Mouse (Mus musculus): Measurements from ENCODE around the gene Eya2.

The Eya2 gene

DNA sequence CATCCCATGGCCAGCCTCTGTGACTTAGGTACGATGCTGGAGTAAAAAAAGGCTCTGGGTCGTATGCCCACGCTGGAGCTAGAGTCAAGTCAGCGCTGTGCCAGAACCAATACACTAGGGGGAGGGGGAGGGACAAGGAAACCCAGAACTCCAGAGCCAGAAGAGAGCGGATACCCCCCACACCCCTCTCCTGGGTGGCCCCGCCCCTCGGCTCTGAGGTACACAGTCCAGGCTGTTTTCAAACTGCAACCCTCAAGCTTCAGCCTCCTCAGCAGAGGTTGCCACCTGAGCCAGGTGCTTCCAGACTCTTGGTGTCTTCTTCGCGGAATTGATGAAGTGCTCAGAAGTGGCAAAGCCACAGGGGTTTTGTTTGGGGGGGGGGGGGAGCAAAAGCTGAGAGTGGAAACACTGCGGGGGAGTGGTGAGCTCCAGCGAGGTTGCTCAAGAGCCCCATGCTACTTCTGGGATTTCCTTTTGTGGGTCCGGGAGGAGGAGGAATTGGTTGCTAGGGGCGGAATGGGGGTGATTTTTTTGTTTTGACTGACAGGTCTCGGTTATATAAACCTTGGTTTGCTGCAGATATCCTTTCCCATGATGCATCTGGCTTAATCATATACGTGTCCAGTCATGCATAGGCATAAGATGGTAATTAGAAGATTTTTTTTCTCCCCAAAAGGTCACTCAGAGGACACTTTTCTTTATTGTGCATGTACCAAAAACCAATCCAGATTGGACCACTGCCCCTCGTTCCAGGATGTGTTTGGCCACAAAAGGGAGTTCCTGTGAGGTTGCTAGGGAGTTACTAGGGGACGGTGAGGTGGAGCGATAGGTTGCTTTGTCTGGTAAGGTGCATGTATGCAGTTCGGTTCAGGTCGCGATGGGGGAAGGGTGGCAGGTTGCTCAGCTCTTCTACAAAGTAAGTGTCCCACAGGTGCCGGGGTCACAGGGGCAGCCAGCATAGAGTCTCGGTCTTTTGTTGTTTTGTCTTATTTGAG is 122.6 kb downstream of the Eya2 start:
- DNase-seq (ENCODE audit: low read depth) = peak; percentile 6

DNA sequence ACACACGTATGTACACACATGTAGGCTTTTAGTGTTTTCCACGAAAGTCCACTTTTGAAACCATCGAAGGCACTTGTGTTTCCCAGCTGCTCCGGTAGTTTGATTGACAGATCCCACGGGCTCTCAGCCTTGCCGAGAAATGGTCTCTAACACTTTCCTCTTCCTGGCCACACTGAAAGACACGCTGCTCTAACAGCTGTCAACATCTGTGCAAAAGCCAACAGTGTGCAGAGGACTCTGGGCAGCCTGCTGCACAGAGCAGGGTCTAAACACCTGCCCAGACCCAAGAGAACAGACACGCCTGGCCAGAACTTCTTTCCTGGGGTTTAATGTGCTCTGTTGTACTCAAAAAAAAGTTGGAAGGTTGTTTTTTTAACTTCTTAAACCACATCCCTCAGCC is 124.5 kb downstream of the Eya2 start:
- DNase-seq (ENCODE audit: low read depth) = no peak

DNA sequence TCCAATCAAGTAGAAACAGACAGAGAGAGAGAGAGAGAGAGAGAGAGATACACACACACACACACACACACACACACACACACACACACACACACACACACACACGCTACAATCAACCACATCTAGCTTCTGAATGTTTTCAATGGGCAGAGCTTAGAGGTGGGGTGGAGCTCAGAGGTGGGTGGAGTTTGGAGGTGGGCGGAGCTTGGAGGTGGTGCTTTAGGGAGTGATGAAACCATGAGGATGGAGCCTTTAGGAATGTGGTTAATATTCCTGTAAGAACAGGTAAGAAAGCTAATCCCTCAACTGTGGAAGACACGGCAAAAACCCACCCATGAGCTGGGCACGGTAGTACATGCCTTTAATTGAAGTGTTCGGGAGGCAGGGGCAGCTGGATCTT is 127.1 kb downstream of the Eya2 start:
- peak; percentile 31 for DNase-seq (ENCODE audit: low read depth)

DNA sequence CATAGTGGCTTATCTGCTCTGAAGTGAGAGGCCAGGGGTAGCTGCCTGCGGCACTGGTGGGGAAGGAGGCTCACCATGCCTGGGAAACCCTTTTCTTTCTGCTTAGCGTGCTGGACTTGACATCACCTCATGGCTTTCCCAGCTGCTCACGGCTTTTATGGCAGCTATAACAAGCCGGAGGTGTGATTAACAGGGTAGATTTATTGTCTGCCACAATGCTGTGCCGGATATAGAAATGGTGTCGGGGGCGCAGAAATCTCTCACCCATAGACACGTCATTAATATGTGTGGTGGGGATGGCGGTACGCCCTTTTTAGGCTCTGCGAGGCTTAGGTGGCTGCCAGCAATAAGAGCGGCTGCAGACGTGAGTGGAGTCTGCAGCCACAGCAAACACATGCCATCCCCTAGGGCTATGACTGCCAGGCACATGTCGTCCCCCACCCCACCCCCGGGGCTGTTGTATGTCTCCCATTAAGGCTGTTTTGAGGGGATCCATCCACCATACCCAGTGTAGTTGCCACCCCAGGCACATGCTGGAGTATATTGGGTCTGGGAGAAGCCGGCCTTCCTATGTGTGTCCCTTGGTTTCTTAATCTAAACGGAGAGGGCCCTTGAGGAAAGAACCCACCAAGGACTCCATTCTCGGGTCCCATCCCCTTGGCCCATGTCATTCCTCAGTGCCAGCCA is 137.9 kb downstream of the Eya2 start:
- no peak for DNase-seq (ENCODE audit: low read depth)

DNA sequence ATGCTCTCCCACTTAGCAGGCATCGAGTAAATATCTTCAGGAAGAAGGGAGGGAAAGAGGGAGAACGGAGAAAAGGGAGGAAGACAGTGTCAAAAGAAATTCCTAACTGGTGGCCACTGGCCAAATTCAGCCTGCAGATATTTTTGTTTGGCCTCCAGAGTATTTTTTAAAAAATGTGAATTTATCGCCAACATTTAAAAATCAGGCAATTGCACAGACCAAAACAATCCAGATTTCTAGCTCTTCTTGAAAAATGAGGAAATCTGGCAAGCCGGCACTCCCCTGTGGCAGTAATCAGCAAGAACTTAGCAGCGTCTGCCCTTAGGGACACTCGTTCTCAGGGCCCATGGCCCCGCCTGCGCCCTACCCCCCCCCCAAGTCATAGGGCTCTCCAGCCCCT is 138.9 kb downstream of the Eya2 start:
- no peak for DNase-seq (ENCODE audit: low read depth)

DNA sequence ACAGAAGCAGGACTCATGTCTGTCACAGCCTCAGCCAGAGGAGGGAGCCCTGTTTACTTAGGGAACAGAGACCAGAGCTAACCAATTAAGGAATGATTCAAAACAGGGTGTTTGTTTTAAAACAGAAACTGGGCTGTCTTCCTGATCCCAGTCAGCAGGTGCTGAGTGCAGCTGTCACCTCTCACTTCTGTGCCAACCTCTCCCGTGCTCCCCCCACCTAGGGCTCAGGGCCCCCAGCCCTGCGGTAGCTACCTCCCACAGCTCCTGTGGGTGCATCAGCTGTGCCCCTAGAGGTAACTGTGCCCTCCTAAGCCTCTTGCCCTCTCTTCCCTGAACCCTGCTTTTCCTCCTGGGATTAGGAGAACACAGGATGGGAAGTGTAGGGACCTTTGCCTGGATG is 141.5 kb downstream of the Eya2 start:
- DNase-seq (ENCODE audit: low read depth) = no peak

DNA sequence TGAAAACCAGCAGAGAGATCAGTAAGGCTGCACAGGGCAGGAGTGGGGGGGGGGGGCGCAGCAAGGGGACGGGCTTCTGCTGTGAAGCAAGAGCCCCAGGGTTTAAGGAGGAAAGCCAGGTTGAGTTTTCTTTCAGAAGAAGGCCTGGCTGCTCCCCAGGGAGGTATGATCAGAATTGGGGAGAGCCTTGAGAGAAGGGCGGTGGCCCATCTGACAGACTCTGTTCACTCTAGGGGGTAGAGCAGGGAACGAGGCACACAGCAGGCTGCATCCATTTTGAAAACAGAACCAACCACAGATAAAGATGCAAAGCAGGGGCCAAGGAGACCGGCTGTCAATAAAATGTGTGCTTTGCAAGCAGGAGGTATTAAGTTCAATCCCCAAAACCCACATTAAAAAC is 145.5 kb downstream of the Eya2 start:
- no peak for DNase-seq (ENCODE audit: low read depth)

DNA sequence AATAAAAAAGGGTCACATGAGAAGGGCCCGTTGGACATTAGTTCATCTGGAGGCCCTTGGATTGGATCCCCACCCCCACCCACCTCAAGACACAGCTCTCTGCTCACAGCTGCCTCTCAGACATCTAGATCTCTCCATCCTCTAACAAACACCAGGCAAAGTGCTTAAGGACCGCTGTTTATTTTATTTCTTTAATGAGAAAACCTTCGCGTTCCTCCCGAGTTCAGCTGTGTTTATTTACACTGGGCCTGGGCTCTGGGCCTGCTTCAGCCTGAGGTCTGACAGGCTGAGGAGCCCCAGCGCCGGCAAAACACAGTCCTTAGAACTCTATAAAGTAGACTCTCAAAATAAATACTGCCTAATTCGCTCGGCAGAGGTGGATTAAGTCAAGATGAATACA is 146.2 kb downstream of the Eya2 start:
- no peak for DNase-seq (ENCODE audit: low read depth)

DNA sequence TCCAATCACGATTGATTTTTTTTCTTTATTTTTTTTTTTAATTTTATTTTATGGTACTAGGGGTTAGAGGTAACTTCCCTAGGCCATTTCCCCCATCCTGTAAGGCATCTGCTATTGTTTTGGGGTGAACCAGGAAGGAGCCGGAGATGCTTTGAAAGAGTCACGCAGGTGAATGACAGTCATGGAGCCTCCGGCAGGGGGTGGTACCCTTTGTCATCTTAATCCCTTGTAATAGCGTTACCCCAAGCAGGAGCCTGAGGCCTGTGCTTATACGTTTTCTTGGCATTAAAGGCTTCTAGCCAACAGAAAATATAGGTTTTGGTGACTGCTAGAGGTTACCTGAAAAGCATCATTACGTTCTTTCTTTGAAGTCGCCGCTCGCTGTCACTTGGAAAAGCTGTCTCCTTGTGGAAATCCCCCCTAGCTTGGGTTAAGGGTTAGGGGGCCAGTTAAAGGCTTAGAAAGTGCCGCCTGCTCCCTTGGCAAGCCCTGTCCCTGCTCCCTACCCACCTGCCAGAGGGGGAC is 146.8 kb downstream of the Eya2 start:
- DNase-seq (ENCODE audit: low read depth) = no peak

DNA sequence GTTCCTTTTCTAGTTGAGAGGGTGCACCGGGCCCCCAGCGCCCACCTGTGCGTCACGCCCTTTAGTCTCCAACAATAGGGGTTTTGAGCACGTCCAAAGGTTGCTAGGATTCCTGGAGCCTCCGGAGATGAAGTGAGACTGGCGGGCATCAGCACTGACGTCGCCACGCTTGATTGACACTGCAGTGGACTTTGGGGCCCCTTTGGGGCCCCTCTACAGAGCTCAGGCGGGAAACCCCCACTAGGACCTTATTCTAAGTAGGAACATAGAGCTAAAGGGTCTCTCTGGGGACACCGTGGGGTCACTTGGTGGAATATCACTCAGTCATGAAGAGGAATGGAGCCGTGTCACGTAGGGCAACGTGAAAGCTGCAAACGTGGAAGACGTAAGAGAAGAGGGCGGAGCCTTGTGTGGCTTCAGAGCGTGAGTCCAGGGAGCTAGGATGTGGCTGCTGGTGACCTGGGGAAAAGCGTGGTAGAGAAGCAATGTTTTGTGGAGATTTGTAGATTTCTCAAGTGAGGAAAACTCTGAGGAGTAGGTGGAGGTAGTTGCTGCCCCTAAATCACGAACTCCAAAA is 147.5 kb downstream of the Eya2 start:
- no peak for DNase-seq (ENCODE audit: low read depth)

DNA sequence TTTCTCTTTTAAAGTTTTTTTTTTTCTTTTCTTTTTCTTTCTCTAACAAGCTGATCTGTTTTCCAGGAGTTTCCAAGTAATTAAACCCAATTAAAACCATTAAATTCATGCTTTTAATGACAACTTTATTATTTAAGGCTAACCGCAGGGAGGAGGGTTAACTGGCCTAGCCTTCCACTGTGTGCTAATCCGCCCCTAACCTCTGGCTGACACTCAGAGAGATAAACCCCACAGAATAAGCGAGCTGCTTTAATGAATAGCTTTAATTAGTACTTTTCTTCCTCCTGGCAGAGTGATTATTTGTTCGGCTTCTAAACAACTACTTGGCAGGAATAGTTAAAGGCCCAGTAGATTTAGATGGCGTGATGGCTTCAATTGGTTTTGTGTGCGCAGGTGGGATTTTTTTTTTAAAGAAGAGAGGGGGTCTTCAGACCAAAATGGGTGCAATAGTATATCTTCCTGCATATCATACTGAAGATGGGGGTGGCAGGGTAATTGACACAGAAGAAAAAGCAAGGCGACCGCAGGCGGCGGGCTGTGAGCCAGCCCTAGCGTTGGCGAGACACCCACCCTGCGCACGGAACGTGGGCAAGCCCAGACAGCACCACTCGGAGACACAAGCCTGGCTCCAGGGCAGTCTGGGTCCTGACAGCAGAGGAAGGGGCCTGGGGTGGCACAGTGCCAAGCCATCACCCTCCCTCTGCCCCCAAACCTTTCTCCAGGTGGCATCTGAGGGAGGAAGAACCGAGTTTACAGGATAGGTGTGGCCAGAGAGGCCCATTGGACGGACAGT is 150.7 kb downstream of the Eya2 start:
- DNase-seq (ENCODE audit: low read depth) = no peak

DNA sequence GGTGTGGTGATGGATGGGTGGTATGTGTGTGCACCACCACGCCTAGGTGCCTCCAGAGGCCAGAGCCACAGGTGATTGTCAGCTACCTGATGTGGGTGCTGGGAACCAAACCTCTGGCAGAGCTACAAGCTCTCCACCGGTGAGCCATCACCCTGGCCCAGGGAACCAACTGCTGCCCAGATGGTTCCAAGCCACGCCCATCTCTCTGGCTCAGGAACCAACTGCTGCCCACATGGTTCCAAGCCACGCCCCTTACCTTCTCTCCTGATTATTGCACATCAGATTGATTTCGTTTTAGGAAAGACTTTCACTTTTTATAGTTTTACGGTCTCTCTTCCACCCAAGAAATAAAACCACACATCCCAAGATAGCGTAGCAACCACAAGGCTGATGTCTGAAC is 153.1 kb downstream of the Eya2 start:
- no peak for DNase-seq (ENCODE audit: low read depth)

DNA sequence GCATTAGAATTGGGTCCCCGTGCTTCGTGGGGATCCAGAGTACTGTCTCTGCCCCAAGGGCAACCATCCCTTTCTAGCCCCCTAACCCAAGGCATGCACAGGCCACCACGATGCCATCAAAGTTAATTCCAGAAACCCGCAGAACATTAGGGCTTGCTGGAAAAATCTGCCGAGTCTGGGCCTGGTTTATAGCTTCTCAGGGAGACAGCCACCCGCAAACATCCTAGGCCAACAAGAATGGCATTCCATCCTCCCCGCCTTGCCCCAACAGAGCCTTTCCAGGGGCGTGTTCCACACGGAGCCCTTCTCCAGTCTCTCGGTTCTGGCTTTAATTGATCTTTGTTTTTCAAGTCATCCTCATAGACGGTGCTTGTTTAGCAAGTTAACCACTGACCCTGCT is 153.6 kb downstream of the Eya2 start:
- no peak for DNase-seq (ENCODE audit: low read depth)

DNA sequence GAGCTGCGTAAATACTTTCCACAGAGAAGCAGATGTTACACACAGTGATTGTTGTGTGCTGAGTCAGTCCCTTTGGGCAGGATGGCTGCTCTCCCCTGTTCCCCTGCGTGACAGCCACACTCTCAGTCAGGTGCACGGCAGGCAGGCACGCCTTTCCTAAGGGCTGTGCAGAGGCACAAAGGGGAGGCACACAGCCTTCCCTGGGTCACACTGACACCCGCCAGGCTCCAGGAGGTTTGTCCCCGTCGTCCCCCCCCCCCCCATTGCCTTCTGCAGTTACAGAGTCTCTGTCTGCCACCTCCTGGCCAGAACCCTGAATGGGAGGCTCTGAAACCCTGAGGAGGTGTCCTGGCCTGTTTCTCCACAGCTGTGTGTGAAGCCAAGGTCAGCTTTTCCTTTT is 156.2 kb downstream of the Eya2 start:
- peak; percentile 55 for DNase-seq (ENCODE audit: low read depth)

DNA sequence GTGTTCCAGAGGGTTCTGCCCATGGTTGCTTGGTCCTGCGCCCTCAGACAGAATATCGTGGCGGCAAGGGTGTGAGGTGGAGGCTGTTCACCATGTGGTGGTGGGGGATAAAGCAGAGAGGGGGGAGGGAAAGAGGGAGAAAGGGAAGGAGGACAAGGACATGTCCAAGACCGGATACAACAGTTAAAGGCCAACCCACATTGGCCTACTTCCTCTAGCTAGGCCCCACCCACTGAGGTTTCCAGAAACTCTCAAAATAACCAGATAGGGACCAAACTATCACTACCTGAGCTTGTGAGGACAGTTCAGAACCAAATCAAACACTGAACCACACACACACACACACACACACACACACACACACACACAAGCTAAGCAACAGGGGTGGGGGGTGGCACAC is 157.9 kb downstream of the Eya2 start:
- DNase-seq (ENCODE audit: low read depth) = peak; percentile 67

DNA sequence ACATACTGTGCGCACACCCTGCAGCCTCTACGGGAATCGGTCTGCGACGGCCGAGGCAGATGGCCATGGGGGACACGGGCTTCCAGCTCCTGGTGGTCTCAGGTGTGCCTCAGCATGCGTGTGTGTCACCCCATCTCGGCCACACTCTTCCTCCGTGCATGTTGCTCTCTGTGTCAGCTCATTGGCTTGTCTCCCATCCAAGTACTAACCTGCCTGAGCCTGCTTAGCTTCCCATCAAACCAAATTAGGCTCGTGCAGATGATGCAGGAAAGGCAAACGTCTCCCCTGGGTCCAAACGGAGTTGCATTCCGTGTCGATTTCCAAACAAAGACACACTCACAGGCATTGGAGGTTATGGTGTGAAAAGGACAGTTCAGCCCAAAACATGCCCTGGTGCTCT is 163.0 kb downstream of the Eya2 start:
- no peak for DNase-seq (ENCODE audit: low read depth)

DNA sequence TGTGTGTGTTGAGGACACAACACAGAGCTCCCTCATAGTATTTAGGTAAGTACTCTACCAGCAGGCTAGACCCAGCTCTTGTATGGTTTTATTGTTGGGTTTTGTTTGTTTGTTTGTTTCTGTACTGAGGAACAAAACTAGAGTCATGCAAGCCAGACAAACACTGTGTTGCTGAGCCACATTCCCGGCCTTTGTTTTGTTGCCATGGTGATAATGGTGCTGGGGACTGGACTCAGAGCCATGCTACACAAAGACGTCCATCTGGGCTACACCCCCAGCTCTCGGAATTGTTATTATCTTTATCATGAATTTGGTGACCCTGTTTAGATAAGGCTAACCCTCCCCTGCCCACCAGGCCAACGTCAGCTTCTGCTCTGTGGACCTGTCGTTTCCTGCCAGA is 163.7 kb downstream of the Eya2 start:
- no peak for DNase-seq (ENCODE audit: low read depth)

DNA sequence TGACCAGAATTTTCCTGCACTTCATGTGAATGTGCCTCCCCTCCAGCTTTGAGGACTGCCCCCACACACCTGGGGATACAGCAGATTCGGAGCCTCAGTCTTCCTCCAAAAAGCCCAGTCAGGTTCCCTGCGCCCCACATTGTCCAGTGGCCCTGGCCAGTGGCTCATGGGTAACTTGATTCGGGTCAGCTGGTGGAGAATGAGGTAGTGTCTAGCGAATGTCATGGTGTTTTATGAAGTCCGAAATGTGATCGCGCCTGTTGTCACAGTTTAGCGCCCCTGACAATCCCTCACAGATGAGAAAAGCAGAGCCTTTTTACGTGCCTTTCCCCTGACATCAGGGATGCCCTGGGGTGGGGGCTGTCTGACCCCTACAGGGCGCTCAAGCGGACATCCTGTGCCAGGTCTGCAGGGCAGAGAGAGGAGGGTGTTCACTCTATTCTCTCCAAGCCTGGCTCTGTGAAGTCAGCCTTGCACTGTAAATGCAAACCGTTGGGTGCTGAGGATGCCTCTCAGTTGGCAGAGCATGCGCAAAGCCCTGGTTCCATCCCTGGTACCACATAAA is 164.7 kb downstream of the Eya2 start:
- no peak for DNase-seq (ENCODE audit: low read depth)

DNA sequence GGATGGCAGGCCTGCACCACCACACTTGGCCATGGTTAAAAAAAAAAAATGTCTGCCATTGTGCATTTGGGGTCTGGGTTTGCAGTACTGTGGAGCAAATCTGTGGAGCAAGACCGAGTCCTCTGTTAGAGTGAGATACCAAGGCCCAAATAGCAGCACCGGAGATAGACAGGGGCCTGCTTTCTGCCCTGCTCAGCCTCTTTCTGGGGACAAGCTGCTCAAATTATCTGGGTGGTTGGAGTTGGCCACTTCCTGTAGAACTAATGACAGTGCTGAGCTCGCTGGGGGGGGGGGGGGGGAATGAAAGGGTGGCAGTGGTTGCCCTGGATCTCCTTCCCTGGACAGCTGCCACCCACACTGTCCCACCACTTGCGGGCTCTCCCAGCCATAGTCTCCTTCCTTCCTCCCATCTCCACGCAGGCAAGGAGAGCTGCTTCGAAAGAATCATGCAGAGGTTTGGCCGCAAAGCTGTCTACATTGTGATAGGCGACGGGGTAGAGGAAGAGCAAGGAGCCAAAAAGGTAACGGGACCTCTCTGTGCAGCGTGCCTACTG is 174.1 kb downstream of the Eya2 start:
- peak; percentile 87 for DNase-seq (ENCODE audit: low read depth)

DNA sequence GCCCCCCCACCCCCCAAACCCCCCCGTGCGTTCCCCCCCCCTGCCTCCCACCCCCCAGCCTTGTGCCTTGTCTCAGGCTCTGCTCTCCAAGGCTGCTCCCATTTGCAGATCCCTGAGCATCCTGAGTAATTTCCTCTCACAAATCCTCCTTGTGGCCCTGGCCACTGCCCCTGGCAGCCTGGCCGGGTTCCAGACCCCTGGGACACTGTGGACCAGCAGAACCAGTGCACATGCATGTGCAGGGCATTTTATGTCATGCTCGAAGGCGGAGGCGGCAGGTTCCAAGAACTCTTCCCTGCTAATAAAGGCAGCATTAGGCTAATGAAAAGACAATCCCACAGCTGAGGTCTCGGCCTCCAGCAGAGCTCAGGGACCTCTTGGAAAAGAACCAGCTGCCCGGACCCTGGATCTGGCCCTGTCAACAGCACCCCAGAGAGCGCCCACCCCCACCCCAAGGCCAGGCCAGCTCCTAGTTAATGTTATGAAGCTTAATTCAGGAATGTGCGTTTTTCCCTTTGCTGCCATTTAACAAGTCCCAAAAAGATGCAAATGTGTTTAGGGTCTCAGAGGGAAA is 174.6 kb downstream of the Eya2 start:
- DNase-seq (ENCODE audit: low read depth) = no peak

DNA sequence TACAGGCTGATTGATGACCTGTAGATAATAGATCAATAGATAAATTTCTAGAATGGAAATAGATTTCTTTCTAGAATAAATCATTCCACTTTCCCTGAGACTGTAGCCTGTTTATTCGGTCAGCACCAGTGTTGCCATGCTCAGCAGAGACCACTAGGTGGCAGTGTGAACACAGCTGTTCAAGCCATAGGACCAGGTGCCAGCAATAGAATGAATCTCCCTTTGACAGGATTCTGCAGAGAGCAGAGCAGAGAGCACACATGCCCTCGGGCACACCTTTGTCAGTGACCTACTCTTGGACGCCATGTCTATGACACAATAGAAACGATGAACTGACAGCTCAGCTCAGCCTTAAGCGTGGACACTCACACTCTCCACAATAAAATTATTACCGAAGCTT is 184.1 kb downstream of the Eya2 start:
- DNase-seq (ENCODE audit: low read depth) = peak; percentile 83

All from 416B (cell line).